Mouse (Mus musculus): ENCODE measurements around the gene Ccnjl.

Ccnjl gene

DNA sequence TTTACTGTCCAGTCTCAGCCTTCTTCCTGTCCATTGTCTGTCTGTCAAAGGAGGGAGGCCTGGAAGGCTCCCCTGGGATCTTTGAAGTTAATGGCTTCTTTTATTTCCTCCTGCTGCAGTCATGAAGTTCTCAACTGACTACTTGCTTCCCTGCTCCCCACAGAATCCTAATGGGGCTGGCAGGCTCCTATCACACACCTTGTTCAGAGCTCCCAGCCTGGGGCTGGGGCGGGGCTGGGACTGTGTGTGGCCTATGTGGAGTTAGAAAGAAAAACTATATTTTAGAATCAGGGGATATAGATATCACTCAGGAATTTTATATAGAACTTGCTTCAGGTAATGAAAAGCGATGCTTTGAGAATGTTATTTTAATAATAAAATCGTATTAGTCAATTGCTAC, 8.1 kb upstream of the Ccnjl start:
- no peak for DNase-seq (ENCODE audit: low spot score in 2 of 2)

DNA sequence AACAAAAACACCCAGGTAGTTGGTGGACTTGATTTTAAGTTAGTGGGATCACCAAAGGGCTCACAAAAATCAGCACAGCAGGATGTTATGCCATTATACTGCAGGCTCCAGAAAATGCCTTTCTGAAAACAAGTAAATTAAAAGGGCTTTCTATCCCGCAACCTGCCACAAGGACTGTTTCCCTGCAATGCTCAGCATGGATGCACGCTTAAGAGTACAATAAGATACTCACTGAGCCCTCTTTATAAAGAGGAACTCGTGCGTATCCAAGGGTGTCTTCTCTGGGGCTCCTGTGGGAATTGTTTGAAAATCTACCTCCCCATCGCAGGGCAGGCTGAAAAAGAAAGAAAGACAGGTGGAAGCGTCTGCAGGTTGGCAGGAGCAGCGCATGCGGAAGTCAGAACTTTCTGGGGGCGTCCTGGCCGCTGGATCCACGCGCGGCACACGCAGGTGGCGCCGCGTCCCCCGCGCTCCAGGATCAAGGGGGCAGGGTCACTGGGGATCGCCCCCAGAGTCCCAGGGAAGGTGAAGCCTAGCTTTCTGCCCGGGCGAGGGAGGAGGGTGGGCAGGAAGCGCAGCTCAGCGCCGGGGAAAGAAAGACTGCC, 404 bp upstream of the Ccnjl start:
- DNase-seq (ENCODE audit: low spot score in 2 of 2): no peak

GRCm38 (mm10) chr11:43530043-43530442, 1.5 kb downstream of the Ccnjl start:
- DNase-seq (ENCODE audit: low spot score in 2 of 2): no peak

- DNase-seq (ENCODE audit: low spot score in 2 of 2): no peak
Measured at GRCm38 (mm10) chr11:43531619-43532018, 3.0 kb downstream of the Ccnjl start.

DNA sequence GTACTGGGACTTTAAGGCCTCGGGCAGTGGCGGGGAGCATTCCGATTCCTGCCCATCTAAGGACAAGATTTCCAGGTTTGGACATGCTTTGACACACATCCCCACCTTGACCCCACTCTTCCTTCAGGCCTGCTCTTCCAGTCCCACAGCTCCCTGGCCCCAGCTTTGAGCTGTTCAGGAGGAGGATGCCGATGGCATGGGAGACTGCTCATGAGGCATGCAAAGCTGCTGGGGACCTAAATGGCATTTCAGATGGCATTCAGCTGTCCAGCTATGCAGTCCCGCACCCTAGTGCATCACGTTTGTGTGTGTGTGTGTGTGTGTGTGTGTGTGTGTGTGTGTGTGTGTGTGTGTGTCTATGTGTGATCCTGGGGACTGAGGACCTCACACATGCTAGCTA, 8.5 kb downstream of the Ccnjl start:
- no peak for DNase-seq (ENCODE audit: low spot score in 2 of 2)

- DNase-seq (ENCODE audit: low spot score in 2 of 2): no peak
Measured at GRCm38 (mm10) chr11:43539863-43540262, 11.3 kb downstream of the Ccnjl start.

DNA sequence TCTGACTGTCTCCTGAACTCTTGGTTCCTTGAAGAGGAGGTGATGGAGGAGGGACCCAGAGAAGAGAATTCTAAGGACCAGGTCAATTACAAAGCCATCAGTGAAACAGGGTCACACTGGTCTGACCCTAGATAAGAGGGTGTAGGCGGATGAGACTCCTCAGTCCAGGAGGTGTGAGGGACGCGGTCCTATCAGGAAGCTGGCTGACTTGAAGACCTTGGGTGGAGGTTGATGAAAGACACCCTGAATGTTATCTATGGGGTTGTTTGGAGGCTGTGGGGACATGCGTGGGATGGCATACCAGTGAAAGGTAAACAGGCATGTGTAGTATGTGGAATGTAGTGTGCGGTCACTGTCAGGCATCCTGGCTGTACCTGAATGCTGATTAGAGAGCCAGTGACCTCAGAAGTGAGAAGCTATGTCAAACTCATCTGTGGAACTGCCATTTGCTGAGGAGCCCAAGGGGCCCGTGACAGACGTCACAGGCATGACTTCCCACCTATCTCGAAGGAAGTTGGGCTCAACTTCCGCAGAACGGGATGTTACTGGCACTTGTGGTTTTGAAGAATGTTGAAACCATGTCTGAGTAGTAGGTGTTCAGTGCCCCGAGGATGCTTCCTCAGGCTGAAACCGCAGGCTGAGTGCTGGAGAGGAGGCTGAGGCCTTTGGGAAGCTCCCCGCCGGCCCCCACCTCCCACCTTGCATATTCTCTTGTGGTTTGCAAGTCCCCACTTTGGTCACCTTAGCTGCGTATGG, 15.3 kb downstream of the Ccnjl start:
- no peak for DNase-seq (ENCODE audit: low spot score in 2 of 2)

- no peak for DNase-seq (ENCODE audit: low spot score in 2 of 2)
Measured at GRCm38 (mm10) chr11:43544819-43545218, 16.2 kb downstream of the Ccnjl start.

DNA sequence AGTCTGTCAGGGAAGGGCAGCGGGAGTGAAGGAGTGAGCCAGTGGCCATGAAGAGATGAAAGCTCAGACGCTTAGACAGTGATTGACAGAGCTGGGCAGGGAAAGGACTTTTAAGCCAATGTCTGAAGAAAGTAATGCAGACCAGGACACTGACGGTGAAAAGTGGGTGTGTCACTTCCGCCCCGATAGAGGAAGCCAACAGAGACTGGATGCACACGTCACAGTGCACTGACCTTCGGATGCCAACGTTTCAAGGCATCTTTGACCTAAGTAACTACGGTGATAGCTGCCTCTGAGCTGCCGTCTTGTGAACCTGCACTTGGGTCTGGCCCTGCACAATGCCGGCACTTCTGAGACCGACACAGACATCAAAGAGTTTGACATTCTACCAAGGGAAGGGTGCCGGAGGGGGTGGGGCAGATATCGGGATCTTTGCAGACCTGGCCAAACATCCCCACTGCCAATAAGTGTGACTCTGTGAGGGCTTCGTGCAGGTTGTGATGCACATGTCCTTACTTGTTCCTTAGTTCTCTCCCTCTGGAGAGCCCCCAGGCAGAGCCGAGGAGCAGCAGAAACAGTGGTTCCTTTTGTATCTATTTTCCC, 17.4 kb downstream of the Ccnjl start:
- no peak for DNase-seq (ENCODE audit: low spot score in 2 of 2)

DNA sequence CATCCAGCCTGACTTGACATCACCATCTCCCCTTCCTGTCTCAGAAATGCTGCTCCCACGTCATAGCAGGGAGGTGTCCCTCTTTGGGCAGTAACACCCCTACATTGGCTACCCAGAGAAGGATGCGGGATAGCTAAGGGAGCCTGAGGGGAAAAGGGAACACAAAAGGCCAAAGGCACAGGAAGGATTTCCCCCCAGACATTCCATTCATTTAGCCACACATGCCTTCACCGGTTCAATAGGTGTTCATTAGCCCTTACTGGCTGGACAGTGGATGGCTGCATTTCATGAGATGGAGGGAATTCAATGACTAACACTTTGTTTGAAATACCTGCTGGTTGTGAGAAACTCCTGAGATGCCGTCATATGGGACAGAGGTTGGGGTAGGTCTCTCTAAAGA, 18.1 kb downstream of the Ccnjl start:
- no peak for DNase-seq (ENCODE audit: low spot score in 2 of 2)

- peak in 1 of 2 experiments; percentile 31 for DNase-seq (ENCODE audit: low spot score in 2 of 2)
Measured at GRCm38 (mm10) chr11:43548148-43548547, 19.6 kb downstream of the Ccnjl start.

- DNase-seq (ENCODE audit: low spot score in 2 of 2): no peak
Measured at GRCm38 (mm10) chr11:43548657-43549435, 20.3 kb downstream of the Ccnjl start.

- no peak for DNase-seq (ENCODE audit: low spot score in 2 of 2)
Measured at GRCm38 (mm10) chr11:43549701-43550100, 21.1 kb downstream of the Ccnjl start.

- no peak for DNase-seq (ENCODE audit: low spot score in 2 of 2)
Measured at GRCm38 (mm10) chr11:43551756-43552155, 23.2 kb downstream of the Ccnjl start.

DNA sequence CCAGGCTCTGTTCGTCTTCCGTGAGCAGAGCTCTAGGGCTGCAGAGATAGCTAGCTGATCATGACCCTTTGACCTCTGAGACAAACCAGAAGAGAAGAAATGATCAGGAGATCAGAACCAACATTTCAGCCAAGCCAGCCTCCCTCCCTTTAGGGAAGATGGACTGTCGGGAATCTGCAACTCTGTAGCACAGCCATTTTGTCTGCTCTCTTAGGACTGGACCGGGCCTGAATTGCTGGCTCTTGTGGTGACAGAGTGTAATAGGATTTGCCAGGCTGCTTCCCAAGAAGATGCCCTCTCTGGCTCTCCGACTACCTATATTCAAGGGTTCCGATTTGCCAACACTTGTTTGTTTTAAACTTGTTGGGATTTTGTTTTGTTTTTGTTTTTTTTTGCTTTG, 24.1 kb downstream of the Ccnjl start:
- DNase-seq (ENCODE audit: low spot score in 2 of 2): no peak

DNA sequence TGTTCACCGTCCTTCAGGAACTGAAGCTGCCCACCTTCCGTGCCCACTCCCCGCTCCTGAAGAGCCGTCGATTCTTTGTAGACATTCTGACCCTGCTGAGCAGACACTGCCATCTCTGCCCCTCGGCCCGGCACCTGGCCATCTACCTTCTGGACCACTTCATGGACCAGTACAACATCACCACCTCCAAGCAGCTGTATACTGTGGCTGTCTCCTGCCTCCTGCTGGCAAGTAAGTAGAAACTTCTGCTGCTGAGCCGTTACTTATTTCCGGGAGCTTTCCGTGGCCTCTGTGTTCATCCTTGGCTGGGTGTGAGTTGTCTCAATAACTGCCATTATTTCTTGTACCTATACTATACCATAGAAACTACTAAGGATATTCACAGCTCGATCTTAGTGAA, 28.0 kb downstream of the Ccnjl start:
- no peak for DNase-seq (ENCODE audit: low spot score in 2 of 2)

- DNase-seq (ENCODE audit: low spot score in 2 of 2): no peak
Measured at GRCm38 (mm10) chr11:43559515-43560292, 31.1 kb downstream of the Ccnjl start.

GRCm38 (mm10) chr11:43563654-43564244, 35.2 kb downstream of the Ccnjl start:
- no peak for DNase-seq (ENCODE audit: low spot score in 2 of 2)

- no peak for DNase-seq (ENCODE audit: low spot score in 2 of 2)
Measured at GRCm38 (mm10) chr11:43565414-43565813, 36.8 kb downstream of the Ccnjl start.

DNA sequence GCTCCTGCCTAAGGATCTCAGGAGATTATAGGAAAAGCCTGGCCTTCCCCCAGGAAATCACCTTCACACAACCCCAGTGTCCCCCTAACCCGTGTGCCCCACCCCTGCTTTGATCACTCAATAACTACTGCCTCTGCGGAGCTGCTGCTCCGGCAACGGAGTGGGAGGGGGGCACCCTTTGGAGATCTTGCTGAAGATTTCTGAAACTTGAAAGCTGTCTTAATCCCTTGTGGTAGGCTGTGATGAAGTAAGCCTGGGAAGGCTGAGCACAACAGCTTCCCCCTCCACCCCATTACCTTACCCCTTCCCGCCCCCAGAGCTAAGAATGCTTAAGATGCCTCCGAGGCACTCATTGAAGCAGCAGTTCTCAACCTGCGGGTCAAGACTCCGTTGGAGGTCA, 37.3 kb downstream of the Ccnjl start:
- no peak for DNase-seq (ENCODE audit: low spot score in 2 of 2)

DNA sequence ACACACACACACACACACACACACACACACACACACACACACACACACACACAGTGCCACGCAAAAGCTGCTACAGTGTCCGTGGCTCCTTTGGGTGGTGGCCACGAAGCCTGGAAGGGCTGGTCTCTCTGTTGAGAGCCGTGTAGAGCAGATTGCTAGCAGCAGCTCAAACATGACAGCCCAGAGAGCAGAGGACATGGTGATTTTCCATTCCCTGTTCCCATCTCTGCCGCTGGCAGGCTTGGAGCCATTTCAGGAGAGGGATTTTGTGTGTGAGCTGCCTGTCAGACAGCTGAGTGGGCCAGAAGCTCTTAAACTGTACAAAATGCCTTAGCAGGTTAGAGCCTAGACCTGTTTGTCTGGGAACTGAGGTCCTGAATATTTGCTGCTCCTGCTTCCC, 38.1 kb downstream of the Ccnjl start:
- no peak for DNase-seq (ENCODE audit: low spot score in 2 of 2)

All from spleen, postnatal 10 days (tissue).